Mouse (Mus musculus) lung, adult 2 months (tissue): ENCODE results near the gene Rhot1.

Source experiments
- CTCF ChIP-seq: fragments of 200-500 bp; IDR thresholded peaks from 2 replicates; pipeline ENCODE4 v1.5.1; 2011; ENCODE audit warnings: mild to moderate bottlenecking, low read length, control low read depth; ENCODE audit not compliant: insufficient read depth
- POLR2A ChIP-seq: fragments of 200-500 bp; IDR thresholded peaks from 2 replicates; pipeline ENCODE4 v1.6.1; 2011; ENCODE audit warnings: low read depth, mild to moderate bottlenecking, control low read depth, low read length, borderline replicate concordance; ENCODE audit errors: extremely low read depth

DNA sequence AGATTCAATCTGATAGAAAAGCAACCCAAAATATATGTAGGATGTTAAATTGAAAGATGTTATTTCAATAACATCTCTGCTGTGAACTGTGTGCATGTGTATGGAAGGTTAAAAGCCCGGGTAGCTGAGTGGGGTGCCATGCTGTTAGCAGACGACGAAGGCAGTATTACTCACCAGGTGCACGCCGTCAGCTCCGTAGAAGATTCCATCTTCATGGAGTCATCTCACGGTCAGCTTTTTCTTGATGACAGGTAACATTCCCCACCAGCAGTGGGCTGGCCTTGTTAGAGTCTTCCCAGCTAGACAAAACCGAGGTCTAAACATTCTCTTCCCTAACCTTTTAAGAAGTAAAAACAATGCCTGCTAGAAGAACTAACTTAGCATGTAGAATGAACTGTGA is 55.3 kb downstream of the Rhot1 start:
- TF ChIP-seq POLR2A: no peak
- TF ChIP-seq CTCF: no peak
